Mouse (Mus musculus): ENCODE results near the gene Cep78.

- TF ChIP-seq CTCF (IDR thresholded peaks at IDR 0.05; ENCODE audit: low read depth, low read length) (no peak), POLR2A (IDR thresholded peaks at IDR 0.05; ENCODE audit: extremely low read depth, insufficient read depth, low read length) (no peak)
These were observed 42.2 kb downstream of the Cep78 start for GRCm38 (mm10) chr19:15942421-15943116.
